Mouse (Mus musculus) ovary, adult 2 months (tissue): ENCODE data around the gene Zranb1. TPM values are rescaled to one million over a fixed set of nuclear protein-coding genes. Genes with fewer than 3 reads are reported as not detected.

Experiments used
- polyA plus RNA-seq: library from polyadenylated mRNA; depleted of rRNA; stranded (reverse); fragments of >200 nt; gene quantifications from 2 replicates; pipeline ENCODE4 v1.2.3, GENCODE M21; 2012; rRNA removed

Gene Zranb1
- polyA plus RNA-seq = 7.1 and 8.0 TPM in 2 replicates

GRCm38 (mm10) chr7:132930850-132931559 is at the start of gene Zranb1:
Zranb1 (plus strand) TSS chr7:132931142.

Other genes with a start within 250 kb of the Zranb1 start
- 48.8 and 56.4 TPM in 2 replicates for gene Fam53b, start 117.3 kb upstream of the Zranb1 start, polyA plus RNA-seq
- 4.1 and 6.2 TPM in 2 replicates for gene Eef1akmt2, start 78.5 kb upstream of the Zranb1 start, polyA plus RNA-seq
- gene Abraxas2, start 71.9 kb upstream of the Zranb1 start, polyA plus RNA-seq = 6.7 and 8.3 TPM in 2 replicates
- gene Fgfr2, start 192.2 kb downstream of the Zranb1 start, polyA plus RNA-seq = 34.8 and 48.7 TPM in 2 replicates
- 89.4 and 93.4 TPM in 2 replicates for gene Ctbp2, start 193.2 kb downstream of the Zranb1 start, polyA plus RNA-seq